Mouse (Mus musculus): ENCODE measurements around the gene Trmt5.

Gene Trmt5

DNA sequence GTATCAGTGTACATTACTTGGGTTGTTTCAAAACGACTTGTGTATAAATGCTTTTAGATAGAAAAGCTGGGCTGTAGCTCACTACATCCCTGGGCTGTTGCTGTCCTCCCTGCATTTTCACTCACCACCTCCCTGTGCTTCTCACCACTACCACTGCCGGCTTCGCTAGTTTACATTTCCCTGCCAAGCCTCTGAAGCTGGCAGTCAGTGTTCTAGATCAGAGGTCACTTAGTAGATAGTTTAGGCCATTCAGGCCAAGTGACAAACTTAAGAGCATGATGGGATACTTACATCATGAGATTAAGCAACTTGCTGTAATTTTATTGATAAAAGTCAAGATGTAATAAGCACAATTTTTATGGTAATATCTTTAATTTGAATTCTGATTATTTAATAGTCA lies 11.6 kb downstream of the Trmt5 start:
- in situ Hi-C loops (cut with MboI, MseI), result no loop called here

DNA sequence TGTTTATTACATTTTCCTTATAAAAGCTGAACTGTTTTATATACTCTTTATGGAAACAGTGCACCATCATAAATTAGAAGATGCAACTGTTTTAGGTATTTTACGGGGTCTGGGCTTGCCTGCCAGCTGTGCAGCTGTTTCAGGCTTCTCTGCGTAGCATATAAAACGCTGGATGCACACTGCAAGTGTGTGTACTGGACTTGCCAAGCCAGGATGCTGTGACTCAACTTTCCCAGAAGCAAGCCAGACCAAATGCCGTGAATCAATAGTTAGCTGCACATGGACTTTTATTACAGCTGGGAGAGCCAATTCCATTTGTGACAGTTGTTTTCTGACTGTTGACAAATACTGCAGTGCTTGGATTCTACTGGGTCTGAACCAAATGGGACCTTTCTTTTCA lies 16.6 kb downstream of the Trmt5 start:
- in situ Hi-C loops (cut with MboI, MseI), result no loop called here

DNA sequence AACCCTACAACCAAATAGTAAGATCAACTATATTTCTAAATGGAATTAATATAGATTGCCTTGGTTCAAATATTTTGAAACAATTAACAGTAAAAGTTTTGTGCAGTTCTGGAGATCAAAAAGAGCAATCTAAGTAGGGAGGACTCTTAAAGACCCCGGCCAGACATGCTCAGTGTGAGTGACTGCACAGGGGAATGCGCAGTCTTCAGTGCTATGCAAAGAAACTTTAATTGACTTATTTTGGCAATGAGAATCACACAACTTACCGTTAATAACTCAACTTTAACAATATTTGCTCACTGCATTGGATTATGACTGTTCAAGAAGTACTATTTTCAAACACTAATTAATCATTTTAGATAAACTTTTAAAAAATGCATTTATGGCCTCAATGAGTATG lies 17.0 kb downstream of the Trmt5 start:
- in situ Hi-C loops (cut with MboI, MseI), result no loop called here

DNA sequence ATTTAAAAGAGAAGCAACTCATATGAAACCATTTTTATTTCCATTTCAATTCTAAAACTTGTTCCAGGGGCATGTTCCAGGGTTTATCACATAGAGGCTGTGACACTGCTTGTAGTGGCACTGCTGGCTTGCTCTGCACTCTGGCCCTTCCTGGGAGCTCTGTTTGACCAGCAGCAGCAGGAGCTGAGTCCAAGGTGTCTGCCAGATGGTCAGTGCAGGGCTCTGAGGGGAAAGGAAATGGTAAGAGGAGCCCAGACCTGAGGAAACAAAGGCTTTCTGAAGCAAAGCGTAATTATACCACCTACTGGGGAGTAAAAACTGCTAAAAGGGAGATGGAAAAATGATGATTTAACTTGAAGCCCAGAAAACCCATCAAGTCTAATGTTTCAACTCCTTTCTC lies 18.0 kb downstream of the Trmt5 start:
- in situ Hi-C loops (cut with MboI, MseI), result no loop called here

DNA sequence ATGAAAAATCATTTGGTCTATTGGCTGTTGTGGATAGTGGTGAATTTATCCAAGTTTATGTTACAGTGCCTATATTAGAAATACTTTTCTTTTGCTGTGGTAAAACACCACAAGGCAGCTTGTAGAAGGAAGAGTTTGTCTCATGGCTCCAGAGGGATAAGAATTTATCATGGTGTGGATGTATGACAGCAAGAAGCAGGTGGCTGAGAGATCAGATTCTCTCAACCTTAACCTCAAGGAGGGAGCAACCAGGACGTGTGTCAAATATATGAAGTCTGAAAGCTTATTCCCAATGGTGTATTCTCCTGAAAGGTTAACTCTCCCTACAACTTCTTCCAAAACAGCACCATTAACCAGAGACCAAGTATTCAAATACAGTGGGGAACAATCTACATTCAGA lies 19.9 kb downstream of the Trmt5 start:
- in situ Hi-C loops (cut with MboI, MseI), result no loop called here

DNA sequence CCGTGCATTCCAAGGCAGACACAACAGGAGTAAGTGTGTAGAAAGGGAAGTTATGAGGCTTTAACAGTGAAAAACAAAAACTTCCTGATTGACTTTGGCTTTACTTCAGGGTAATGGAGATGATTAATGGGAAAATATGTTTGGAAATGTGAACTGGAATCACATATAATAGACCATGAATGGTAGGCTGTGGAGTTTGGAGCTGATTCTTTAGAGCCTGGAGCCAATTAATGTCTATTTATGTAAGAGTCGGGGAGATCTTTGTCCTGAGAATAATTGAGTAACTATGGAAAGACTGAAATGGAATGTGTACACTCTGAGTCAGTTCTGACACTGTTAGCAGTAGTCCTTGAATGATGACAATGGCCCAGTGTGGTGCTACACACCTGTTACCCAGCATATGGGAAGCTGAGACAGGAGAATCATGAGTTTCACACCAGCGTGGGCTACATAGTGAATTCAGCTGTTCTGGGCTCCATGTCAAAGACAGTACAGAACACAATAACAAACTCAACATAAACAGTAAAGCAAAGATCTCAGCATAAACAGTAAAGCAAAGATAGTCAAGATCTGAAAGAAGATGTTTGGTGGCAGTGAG lies 21.0 kb downstream of the Trmt5 start:
- in situ Hi-C loops (cut with MboI, MseI), result no loop called here

DNA sequence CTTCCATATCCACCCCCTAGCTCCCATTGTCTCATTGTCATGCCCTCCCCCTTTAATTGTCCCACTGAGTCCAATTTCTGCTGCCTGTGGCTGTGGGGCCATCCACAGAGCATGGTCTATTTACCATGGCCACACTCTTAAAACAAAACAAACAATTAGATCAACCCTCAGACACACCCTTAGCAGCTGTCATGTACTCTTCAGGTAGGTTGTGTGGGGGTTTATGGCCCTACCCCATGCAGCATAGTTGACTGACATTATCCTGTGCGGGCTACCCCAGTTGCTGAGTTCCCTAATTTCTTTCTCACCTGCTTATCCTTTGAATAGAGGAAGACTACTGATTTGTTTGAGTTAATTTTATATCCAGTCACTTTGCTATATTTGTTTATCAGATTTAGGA lies 26.2 kb downstream of the Trmt5 start:
- in situ Hi-C loops (cut with MboI, MseI), result no loop called here

DNA sequence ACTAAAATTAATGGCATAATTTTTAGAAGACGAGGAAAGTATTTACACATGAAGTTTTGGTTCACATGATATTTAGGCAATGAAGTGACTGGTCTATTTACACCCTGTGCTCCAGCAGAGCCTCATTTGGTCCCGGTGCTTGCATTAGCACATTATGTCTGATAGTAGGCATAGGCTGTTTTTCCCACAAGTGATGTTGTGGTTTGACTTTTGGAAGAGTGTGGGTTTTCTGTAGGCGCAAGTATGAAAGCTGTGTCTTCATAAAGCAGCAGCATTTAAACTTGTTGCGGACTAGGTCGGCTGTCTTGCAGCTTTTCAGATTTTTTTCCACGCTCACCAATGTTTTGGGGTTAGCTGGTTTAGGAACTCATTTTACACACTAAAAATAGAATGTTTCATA lies 27.2 kb downstream of the Trmt5 start:
- in situ Hi-C loops (cut with MboI, MseI), result no loop called here

DNA sequence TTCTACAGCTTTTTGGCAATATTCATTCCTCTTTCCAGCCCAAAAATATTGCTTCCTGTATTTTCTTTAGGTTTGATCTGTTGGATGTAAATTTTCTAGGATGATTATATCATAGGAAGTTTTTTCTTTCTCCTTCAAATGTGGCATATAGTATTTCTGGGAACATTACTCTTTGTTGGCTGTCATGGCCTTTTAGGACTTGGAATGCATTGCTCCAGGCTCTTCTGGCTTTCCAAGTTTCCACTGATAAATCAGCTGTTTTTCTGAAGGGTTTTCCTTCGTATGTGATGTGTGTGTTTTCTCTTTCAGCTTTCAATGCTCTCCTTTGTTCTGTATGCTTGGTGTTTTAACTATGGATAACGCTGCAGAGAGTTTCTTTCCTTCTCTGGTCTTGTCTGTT lies 31.5 kb downstream of the Trmt5 start:
- in situ Hi-C loops (cut with MboI, MseI), result no loop called here

DNA sequence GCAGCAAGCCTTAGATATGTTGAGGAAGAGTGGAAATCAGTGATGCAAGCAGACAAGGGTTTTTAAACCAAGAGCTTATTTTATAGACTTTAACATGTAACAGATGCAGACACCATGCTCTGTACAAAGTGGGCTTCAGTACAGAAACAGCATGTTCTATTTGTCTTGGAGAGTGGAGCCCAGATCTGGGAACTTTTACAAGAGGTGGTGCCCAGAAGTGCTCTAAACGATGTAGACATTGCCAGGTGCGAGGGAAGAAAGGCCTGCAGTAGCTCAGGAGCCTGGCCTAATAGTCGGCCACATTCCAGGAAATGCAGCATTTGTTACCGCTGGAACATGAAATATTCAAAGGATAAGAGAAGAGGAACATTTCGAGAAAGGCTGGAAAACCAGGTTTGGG lies 40.8 kb downstream of the Trmt5 start:
- in situ Hi-C loops (cut with MboI, MseI), result no loop called here

DNA sequence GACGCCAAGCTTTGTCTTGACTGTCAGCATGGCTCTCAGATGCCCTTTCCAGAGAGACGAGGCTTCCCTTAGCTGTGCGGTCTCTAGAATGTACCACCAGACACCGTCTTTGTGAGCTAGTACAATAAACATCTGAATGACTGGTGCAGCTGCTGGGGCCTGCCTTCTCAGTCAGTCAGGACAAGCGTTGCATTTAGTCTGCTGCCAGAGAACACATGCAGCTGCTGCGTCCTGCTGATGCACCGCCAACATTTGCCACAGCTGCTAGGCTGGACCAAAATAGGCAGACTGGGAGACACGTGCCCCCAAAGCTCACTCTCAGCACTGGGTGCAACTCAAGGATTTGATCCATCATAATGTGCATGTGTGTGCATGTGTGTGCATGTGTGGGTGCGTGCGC lies 44.5 kb downstream of the Trmt5 start:
- in situ Hi-C loops (cut with MboI, MseI), result no loop called here

DNA sequence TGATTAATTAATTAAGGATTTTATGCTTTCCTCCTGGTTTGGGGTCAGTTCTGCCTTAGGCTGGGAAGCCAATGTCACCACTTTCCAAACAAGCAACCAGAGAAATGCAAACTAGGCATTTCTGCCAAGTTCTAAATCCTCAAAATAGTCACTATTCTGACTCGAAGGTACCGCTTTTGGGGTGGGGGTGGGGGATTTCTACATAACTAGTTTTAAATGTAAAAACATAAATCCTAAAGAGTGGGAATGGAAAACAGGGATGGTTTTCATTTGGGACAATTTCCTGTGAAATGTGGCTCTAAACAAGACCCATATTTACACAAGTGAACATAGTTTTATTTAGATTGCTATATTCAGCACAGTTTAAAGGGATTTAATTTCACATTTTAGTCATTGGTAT lies 53.9 kb downstream of the Trmt5 start:
- in situ Hi-C loops (cut with MboI, MseI), result no loop called here

DNA sequence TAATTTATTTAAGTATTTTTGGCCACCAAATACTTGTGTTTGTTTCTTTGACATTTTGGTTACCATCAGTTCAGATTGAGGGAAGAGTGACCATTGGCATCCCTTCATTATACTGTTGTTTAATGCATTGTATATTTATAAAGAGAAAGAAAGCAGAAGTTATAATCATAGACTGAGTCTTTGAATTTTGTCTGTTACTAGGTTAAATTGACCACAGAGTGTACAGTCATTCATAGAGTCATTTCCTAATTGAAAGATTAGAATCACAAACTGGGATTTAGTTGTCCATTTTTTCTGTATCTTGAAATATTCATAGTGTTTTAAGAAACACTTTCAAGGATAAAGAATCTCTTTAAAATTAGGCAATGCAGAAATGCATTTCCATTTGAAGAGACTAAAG lies 55.0 kb downstream of the Trmt5 start:
- in situ Hi-C loops (cut with MboI, MseI), result no loop called here

DNA sequence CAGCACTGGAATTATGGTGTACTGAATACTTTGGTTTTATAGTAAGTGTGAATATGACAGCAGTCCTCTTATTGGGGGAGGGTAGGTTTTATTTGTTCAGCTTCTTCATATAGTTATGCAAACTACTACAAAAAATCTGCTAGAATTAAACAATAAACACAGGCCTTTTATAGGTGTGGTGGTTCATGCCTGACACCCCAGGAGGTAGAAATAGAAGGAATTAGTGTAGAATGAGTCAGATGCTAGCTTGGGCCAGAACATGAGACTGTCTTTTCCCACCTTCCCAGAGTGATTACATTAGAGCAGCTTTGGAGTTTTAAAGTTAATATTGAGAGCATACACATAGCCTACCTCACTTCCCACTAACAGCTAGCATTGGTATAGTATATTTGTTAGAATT lies 56.3 kb downstream of the Trmt5 start:
- in situ Hi-C loops (cut with MboI, MseI), result no loop called here
